Mouse (Mus musculus): Measurements from ENCODE around the gene Pnpo. TPM values are rescaled to one million over a fixed set of nuclear protein-coding genes. Genes with fewer than 3 reads are reported as not detected.

Gene Pnpo
- total RNA-seq (2018; cell fraction: chromatin; rRNA removed), result 10 to 100 TPM in 5 of 26 experiments, 1 to 10 TPM in 19, under 1 TPM in 2; 0.44 to 15.2 (median 6.1) TPM
- 10 to 100 TPM; 11.1 to 22.6 (median 16.7) TPM for total RNA-seq (2018; cell fraction: cytosol; rRNA removed)
- total RNA-seq (2018; cell fraction: nucleus; rRNA removed), result 10 to 100 TPM in 10 of 26 experiments, 1 to 10 TPM in 16; 2.1 to 16.4 (median 7.4) TPM
- polyA plus RNA-seq (2018), result 15.4 to 17.0 TPM (median 15.6 TPM) in 3 replicates

DNA sequence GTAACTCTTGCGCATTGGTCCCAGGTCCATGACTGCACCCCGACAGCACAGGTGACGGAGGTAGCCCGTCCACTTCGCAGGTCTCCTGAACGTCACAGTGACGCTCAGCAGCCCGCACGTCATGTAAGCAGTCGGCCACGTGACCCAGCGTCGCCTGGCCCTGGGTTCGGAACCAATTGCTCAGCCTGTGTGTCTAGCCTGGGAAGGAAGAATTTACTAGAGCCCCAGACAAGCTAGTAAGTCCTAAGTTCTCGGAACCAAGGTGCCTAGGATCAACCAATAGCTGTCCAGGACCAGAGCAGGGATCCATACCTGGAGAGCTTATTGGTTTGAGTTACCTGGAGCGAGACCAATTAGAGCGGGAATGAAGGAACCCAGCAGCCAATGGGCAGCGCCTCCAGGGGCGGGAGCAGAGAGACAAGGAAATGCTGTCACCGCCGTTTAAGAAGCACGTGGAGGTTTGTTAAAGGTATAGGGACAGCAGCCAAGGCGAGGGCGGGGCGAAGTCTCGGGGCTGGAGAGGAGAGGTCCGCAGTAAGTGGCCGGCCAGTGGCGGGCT lies at the start of gene Pnpo:
Gene Pnpo (minus strand): TSS at position 241 of the 559 bp plus-strand sequence.
- peak within 1 kb of the TSS; percentile 68 for H3K4me3 ChIP-seq (ENCODE audit: inconsistent target)
- peak within 1 kb of the TSS; percentile 46 for H3K27ac ChIP-seq
- no peaks in the 10 kb centered on the region for H3K79me2 ChIP-seq (ENCODE audit: inconsistent target)
- 1% methylated on average over 29 of the region's 29 CpGs for WGBS (ENCODE audit: missing documents)
- H3K36me3 ChIP-seq (ENCODE audit: inconsistent target), result peaks cover 4% of the 10 kb centered on the region; the same call in 1 of the 2 replicates

DNA sequence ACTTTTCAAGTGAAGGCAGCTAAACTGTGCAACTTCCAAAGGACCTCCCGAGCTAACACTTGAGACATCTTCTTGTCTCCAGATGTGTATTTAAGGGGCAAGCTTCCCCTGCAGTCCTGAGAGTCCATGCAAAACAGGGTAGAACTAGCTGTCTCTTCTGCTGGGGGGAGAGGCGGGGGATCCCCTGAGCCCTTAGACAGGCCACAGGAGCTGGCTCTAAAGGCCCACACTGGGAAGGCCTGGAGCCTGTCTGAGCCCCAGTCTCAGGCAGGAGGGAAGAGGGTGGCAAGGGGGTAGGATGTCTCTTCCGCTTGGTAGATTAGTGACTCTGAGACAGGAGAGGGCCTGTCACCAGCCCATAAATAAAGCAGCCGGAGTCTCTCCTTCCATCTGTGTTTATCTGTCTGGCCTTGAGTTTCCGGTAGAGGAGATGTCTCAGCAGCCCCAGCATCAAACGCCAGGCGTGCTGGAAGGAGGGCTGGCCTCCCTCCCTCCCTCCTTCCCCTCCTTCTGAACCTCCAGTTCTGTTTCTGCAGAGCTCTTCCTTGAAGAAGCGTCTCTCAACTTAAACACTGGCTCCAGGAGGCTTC lies 49.0 kb upstream of the Pnpo start:
- Histone ChIP-seq H3K4me3 (ENCODE audit: inconsistent target) (no peak overlapping the region), H3K36me3 (ENCODE audit: inconsistent target) (no peaks in the 10 kb centered on the region), H3K79me2 (ENCODE audit: inconsistent target) (no peaks in the 10 kb centered on the region), H3K27ac (no peak overlapping the region)
- 56% methylated on average over 8 of the region's 8 CpGs for WGBS (ENCODE audit: missing documents)

DNA sequence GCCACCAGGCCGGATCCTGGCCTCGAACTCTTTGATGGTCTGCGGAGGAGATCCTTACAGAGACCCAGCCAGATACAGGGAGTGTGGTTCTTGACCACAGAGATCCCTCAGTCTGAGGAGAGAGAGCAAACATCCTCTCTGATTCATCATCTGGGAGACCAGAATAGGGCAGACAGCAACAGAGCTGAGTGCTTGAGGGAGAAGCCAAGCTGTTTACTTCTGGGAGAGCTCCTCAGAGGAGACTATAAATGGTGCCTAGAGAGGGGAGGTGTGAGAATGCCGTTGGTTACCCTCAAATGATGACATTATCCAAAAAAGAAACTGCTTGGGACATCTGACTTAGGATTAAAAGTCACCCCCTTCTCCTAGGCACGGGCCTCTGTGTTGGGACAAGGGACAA lies 47.7 kb upstream of the Pnpo start:
- Histone ChIP-seq H3K79me2 (ENCODE audit: inconsistent target) (no peaks in the 10 kb centered on the region), H3K27ac (no peak overlapping the region), H3K36me3 (ENCODE audit: inconsistent target) (no peaks in the 10 kb centered on the region), H3K4me3 (ENCODE audit: inconsistent target) (no peak overlapping the region)
- 83% methylated on average over 5 of the region's 5 CpGs for whole genome bisulfite sequencing (ENCODE audit: missing documents)

DNA sequence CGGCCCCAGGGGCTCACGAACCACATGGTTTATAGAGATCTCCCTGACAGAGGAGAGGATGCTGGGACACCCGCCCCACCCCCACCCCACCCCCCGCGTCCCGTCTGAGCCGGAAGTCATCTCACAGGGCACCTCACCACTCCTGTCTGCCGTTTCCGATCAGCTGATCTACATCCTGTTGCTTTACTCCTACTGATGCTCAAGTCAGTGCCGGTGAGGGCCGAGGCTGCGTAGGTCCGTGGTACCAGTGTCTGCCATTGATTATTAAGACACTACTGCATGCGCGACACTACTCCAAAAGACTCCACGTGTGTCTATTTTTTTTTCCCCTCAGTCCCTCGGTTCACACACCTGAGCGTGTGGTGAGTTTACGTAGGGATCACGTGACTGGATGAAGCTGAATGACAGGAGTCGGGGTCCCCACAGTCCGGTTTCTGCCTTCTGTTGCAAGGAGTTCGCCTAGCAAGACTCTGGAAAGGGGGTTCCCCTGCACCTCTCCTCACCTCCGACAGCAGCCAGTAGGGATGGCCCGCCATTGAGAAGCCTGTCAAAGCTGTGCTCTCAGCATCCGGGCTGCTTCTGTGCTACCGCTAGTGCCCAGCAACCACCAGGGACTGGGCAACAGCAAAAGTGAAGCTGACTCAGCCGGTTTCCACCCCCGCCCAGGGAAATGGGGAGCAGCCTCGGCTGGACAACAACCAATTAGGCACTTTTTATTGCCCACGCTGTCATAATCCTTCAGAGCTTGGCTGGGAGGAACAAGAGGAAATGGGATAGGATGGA lies 44.3 kb upstream of the Pnpo start:
- no peak overlapping the region for H3K27ac ChIP-seq
- H3K4me3 ChIP-seq (ENCODE audit: inconsistent target), result no peak overlapping the region
- H3K36me3 ChIP-seq (ENCODE audit: inconsistent target), result no peaks in the 10 kb centered on the region
- 3% methylated on average over 31 of the region's 31 CpGs for WGBS (ENCODE audit: missing documents)
- no peaks in the 10 kb centered on the region for H3K79me2 ChIP-seq (ENCODE audit: inconsistent target)

DNA sequence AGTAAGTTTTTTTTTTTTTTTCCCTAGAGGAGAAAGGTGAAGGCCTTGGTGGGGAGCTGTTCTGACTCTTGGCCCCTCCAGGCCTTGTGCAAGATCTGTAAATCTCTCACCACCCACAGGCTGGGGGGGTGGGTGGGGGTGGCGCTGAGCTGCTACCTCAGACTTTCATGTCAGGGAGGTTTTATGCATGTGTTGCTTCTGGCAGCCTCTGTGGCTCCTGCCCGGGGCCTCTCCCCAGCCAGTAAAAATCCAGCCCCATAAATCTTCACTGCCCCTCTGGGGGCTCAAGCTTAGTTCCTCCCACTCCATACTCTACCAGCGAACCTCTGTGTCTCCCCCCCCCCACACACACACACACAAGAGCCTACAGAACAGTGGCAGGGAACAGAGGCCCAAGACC lies 42.7 kb upstream of the Pnpo start:
- no peak overlapping the region for H3K27ac ChIP-seq
- H3K79me2 ChIP-seq (ENCODE audit: inconsistent target), result no peaks in the 10 kb centered on the region
- no peaks in the 10 kb centered on the region for H3K36me3 ChIP-seq (ENCODE audit: inconsistent target)
- no peak overlapping the region for H3K4me3 ChIP-seq (ENCODE audit: inconsistent target)
- WGBS (ENCODE audit: missing documents), result 54% methylated on average over 3 of the region's 3 CpGs

DNA sequence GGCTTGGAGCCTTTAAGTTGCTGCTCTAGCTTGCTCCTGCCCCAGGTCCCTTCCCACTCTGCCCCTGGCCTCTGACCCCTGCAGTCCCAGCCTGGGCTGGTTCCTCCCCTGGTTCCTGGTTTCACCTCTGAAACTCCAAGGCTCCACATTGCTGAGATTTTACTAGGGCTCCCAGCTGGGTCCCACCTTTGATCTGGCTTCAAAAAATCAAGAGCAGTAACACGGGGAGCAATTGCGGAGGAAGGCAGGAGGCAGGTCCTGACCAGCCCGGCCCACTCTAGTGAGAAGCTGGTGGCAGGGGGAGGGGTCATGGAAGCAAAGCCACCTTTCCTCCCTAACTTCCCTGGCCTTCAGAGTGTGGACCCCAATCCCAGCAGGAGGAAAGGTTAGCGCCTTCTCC lies 41.1 kb upstream of the Pnpo start:
- 93% methylated on average over 4 of the region's 4 CpGs for WGBS (ENCODE audit: missing documents)
- no peak overlapping the region for H3K27ac ChIP-seq
- H3K79me2 ChIP-seq (ENCODE audit: inconsistent target), result no peaks in the 10 kb centered on the region
- H3K4me3 ChIP-seq (ENCODE audit: inconsistent target), result no peak overlapping the region
- no peaks in the 10 kb centered on the region for H3K36me3 ChIP-seq (ENCODE audit: inconsistent target)

DNA sequence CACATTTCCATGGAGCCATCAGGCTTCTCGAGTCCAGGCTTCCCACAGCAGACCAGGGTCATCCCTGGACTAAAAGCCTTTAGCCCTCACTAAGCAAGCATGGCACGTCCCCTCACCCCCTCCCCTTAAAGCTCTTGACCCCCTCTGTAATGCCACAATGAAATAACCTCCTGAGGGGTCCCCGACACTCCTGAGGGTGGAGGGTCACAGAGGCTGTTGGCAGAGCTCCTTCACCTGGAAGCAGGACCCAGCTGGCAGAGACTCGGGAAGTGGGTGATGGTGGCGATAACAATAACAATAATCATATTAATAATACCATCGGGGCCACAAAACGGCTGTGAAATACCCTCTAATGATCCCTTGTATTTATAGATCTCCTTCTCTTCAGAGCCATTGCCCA lies 39.1 kb upstream of the Pnpo start, which contains the start of gene Sp2:
Gene Sp2 (minus strand): TSS at position 101 of the 400 bp plus-strand sequence.
- Histone ChIP-seq H3K36me3 (ENCODE audit: inconsistent target) (no peaks in the 10 kb centered on the region), H3K27ac (no peak within 1 kb of the TSS), H3K4me3 (ENCODE audit: inconsistent target) (no peak within 1 kb of the TSS), H3K79me2 (ENCODE audit: inconsistent target) (no peaks in the 10 kb centered on the region)
- WGBS (ENCODE audit: missing documents), result 80% methylated on average over 7 of the region's 7 CpGs

DNA sequence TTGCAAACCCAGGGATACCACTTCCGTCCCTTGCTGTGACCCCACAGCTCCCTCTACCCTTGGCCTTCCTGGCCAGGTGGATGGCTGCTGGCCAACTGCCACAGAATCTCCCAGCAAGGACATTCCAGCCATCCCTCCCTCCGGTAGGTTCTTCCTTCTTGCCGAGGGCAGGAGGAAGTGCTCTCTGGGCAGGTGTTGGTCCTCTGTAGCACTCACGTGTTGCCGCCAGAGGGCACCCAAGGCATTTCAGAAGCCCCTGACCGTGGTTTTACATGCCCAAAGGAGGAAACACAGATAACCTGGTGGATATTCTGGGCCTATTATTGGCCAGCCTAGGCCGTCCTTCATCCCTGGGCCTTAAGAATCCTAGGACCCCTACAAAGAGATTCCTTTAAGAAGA lies 38.6 kb upstream of the Pnpo start:
- Histone ChIP-seq H3K4me3 (ENCODE audit: inconsistent target) (no peak overlapping the region), H3K79me2 (ENCODE audit: inconsistent target) (no peaks in the 10 kb centered on the region), H3K36me3 (ENCODE audit: inconsistent target) (no peaks in the 10 kb centered on the region), H3K27ac (no peak overlapping the region)
- WGBS (ENCODE audit: missing documents), result 3% methylated on average over 7 of the region's 7 CpGs

DNA sequence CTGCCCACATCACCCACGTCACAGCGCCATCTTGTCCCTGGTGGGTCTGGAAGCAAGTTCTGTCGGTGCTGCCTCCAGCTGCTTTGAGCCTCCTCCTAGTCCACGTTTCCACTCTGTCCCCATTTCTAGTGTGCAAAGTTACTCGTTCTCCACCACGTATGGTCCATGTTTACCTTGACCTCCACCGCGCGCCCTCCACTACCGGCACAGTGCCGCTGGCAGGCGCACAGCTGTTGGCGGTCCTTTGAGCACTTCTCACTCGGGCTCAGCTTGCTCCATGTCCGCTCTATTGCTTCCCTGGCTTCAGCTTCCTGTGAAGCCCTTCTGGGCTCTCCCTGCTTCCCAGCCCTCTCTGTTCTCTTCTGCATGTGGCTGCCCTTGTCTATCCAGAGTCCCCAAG lies 37.7 kb upstream of the Pnpo start:
- no peaks in the 10 kb centered on the region for H3K36me3 ChIP-seq (ENCODE audit: inconsistent target)
- H3K4me3 ChIP-seq (ENCODE audit: inconsistent target), result no peak overlapping the region
- 93% methylated on average over 14 of the region's 15 CpGs for whole genome bisulfite sequencing (ENCODE audit: missing documents)
- no peak overlapping the region for H3K27ac ChIP-seq
- H3K79me2 ChIP-seq (ENCODE audit: inconsistent target), result peaks cover 5% of the 10 kb centered on the region

DNA sequence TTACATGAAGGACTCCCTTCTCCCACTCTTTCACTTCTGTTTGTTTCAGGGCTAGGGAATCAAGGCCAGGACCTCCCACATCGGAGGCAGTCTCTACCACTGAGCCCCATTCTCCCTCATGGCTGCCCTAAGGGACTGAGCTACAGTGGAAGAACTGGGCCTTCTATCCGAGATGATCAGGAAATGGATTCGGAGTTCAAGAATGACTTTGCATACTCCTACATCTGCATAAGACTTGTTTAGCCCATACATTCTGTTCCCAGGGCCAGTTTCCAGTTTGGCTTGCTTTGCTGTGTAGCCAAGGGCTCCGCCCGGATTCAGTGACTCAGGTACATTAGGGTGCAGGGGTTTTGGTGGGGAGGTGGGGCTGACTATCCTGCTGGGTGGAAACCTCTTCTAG lies 36.2 kb upstream of the Pnpo start:
- Histone ChIP-seq H3K36me3 (ENCODE audit: inconsistent target) (no peaks in the 10 kb centered on the region), H3K79me2 (ENCODE audit: inconsistent target) (peaks cover 19% of the 10 kb centered on the region), H3K4me3 (ENCODE audit: inconsistent target) (no peak overlapping the region), H3K27ac (no peak overlapping the region)
- WGBS (ENCODE audit: missing documents), result 83% methylated on average over 5 of the region's 5 CpGs

DNA sequence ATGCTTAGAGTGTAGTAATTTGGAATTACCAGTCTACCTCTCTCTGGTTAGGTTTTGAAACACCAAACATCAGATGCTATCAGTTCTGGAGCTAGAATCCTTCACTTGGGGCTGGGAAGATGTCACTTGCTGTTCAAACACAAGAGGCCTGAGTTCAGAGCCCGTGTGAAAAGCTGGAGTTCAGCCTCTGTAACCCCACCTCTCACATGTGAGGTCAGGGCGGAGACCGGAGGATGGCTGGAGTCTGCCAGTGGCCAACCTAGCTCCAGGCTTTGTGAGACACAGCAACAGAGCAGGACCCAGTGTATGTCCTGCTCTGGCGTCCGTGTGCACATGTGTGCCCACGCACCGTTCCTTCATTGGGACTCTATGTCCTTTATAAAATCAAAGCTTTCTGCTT lies 35.5 kb upstream of the Pnpo start:
- 93% methylated on average over 7 of the region's 7 CpGs for WGBS (ENCODE audit: missing documents)

DNA sequence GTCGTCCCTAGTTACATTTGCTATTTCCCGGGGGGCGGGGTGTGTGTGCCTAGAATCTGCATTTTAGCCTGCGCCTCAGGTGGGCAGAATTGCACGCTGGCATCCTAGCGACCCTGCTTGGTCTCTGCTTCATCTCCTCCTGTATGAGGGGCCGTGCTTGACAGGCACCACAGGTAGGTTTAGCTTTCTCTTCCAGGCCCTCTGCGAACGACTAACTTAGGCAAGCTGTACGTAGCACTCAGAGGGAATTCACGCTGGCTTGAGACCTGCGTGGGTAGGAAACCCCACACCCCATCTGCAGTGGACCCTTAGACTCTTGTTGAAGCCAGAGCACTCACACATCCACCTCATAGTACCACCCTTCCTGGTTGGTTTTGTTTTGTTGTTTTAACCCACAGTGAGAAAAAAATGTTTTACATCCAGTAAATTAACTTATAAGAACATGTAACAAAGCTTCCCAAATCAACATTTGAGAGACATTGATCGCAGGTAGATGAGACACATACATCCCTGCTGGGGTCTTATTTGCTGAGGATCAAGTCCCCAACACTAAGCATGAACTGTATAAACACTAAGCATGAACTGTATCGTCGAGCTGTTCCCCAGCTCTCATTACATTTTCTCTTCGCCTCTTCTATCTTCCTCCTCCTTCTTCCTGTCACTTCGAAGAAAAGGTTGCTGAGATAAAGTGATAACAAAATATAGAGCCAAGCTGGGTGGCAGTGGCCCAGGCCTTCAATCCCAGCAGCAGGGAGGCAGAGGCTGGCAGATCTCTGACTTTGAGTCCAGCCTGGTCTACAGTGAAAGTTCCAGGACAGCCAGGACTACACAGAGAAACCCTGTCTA lies 34.8 kb upstream of the Pnpo start:
- peak overlapping the region; percentile 65 for H3K27ac ChIP-seq
- WGBS (ENCODE audit: missing documents), result 32% methylated on average over 17 of the region's 17 CpGs
- peaks cover 28% of the 10 kb centered on the region for H3K79me2 ChIP-seq (ENCODE audit: inconsistent target)
- H3K4me3 ChIP-seq (ENCODE audit: inconsistent target), result peak overlapping the region; percentile 78
- H3K36me3 ChIP-seq (ENCODE audit: inconsistent target), result no peaks in the 10 kb centered on the region

More for the DNA sequence above, 35.5 kb upstream of the Pnpo start:
- Histone ChIP-seq H3K27ac (no peak overlapping the region), H3K4me3 (ENCODE audit: inconsistent target) (no peak overlapping the region), H3K36me3 (ENCODE audit: inconsistent target) (no peaks in the 10 kb centered on the region), H3K79me2 (ENCODE audit: inconsistent target) (peaks cover 21% of the 10 kb centered on the region)

DNA sequence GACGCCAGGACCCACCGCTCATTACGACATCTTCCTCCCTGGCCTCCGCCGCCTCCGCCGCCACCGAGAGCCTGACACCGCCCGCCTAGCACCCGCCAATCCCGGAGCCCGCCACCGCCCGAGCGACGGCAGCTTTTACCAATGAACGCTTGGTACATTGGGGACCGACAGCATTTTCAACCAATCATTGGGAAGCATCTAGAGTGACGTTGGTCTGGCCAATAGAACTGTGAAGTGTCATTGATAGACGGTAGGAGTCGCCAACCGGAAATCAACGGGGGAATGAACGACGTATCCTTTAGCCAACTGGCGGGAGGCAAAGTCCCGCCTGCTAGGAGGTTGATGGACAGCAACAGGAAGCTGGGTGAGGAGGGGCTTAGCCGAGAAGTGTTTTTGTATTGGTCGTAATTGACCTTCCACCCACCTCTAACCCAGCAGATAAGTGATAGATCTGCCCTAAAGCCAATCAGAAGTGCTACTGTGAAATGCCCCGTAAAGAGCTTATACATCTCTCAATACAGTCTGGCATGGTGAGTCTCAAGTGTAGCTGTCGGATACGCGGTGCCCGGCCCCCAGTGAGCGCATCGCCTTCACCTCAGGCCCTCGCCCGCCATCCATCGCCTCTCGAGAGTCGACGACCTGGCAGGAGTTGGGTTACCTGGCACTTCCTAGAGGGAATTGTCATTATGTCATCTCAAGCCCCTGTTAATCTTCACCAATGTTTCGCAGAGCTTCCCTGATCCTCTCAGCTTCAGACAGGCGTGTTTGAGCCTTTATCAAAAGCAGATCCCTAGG lies 34.0 kb upstream of the Pnpo start:
- 0% methylated on average over 44 of the region's 45 CpGs for WGBS (ENCODE audit: missing documents)
- Histone ChIP-seq H3K79me2 (ENCODE audit: inconsistent target) (peaks cover 36% of the 10 kb centered on the region), H3K27ac (peak overlapping the region; percentile 65), H3K4me3 (ENCODE audit: inconsistent target) (peak overlapping the region; percentile 78), H3K36me3 (ENCODE audit: inconsistent target) (no peaks in the 10 kb centered on the region)

Data from macrophage (primary cell).